1 mouse cellular context compared by ENCODE assay signal in the genomic region with DNA sequence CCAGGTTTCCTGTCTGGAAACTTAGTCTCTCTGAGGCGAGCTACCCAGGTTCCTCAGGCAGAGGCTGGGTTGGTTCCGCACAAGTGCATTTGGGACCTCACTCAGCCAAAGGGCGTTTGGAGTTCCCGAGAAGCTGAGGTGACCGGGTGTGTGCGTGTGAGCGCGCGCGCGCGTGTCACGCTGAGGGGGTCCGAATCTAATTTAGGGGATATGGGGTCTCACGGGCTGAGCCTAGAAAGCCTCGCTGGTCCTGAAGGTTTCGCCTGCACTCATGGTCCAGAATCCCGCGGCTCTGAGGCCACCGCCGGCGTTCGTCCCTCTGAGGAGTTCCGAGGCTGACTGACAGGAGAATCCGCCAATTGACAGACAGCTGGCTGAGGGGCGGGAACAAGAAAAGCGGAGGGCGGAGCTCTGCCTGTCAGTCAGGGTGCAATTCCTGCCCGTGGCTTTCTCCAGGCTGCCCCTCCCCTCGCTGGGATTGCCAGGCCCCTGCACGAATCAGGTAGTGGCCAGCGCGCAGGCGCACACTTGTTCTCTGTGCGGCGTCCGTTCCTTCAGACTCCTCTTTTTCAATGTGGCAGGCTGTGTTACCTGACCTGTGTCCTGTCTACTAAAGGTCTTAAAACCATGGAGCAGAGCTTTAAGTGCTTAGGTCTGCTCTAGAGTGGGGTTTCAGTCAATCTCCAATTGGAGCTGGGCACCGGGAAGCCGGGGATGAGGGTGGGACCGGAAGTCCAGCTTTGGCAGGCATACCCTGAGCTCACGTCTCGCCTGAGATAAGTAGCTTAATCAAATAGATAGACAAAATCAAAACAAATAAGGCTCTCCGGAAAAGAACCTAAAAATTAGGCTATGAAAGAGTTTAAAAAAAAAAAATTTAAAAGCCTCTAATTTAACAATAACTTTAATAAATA.
A peak's percentile ranks its signal among the peaks of the same experiment; 100 is the strongest.
TF ChIP-seq lines count a peak whose summit lies in the region.

A gene (minus strand): TSS at position 341 of the 914 bp plus-strand sequence.

TF ChIP-seq in CH12.LX, 34 proteins besides CTCF, POLR2A, EP300 and RAD21 (continued from another document):
- TF ChIP-seq SMC3 (IDR thresholded peaks at IDR 0.05; ENCODE audit: low read depth, low read length) (no peak), ETS1 (conservative IDR thresholded peaks at IDR 0.05; ENCODE audit: low read depth, low read length) (no peak), MAFK (IDR thresholded peaks at IDR 0.05; ENCODE audit: insufficient replicate concordance, low read length) (no peak), MYC (IDR thresholded peaks at IDR 0.05; ENCODE audit: low read depth, low read length) (0 out of 2 replicates have a peak, but pooled peaks have one; percentile 34), RCOR1 (conservative IDR thresholded peaks at IDR 0.05; ENCODE audit: low read depth, low read length) (no peak), ZMIZ1 (IDR thresholded peaks at IDR 0.05; ENCODE audit: low read depth, low read length) (peak; percentile 81), TBP (conservative IDR thresholded peaks at IDR 0.05; ENCODE audit: low read depth, low read length) (peak; percentile 87), MAZ (IDR thresholded peaks at IDR 0.05; ENCODE audit: low read depth, low read length) (no peak), NELFE (IDR thresholded peaks at IDR 0.05; ENCODE audit: low read depth, low read length) (peak; percentile 83), KAT2A (IDR thresholded peaks at IDR 0.05; ENCODE audit: insufficient replicate concordance, low read length) (0 out of 2 replicates have a peak, but pooled peaks have one; percentile 40), JUN (IDR thresholded peaks at IDR 0.05; ENCODE audit: insufficient read depth, low read depth, low read length) (no peak), IRF4 (IDR thresholded peaks at IDR 0.05; ENCODE audit: low read depth, low read length) (peak; percentile 39; the same call in 1 of the 2 replicates), ZNF384 (IDR thresholded peaks at IDR 0.05; ENCODE audit: low read depth, low read length) (no peak), GABPA (IDR thresholded peaks at IDR 0.05; ENCODE audit: insufficient replicate concordance, low read depth, low read length) (no peak), USF2 (conservative IDR thresholded peaks at IDR 0.05; ENCODE audit: low read depth, low read length) (no peak), BHLHE40 (IDR thresholded peaks at IDR 0.05; ENCODE audit: low read depth, low read length) (no peak), MAX (IDR thresholded peaks at IDR 0.05; ENCODE audit: low read length) (no peak; the same call in 1 of the 2 replicates), ELF1 (IDR thresholded peaks at IDR 0.05; ENCODE audit: low read depth, low read length) (peak; percentile 74), USF1 (IDR thresholded peaks at IDR 0.05; ENCODE audit: low read depth, low read length) (no peak), CHD2 (IDR thresholded peaks at IDR 0.05; ENCODE audit: low read length) (peak; percentile 82), E2F4 (IDR thresholded peaks at IDR 0.05; ENCODE audit: insufficient replicate concordance, low read depth, low read length) (0 out of 2 replicates have a peak, but pooled peaks have one; percentile 59), PAX5 (IDR thresholded peaks at IDR 0.05; ENCODE audit: low read length) (no peak), TCF12 (IDR thresholded peaks at IDR 0.05; ENCODE audit: low read depth, low read length) (peak; percentile 95)
